Mouse (Mus musculus) stomach, postnatal 0 days (tissue): ENCODE measurements around the gene Gal3st2.
"Not testable (repeated sequence)": the region's sequence is repeated elsewhere in the genome, so short reads cannot be mapped to it uniquely, and the experiment has no call there.

ENCODE experiments used
- CTCF ChIP-seq: IDR thresholded peaks from 2 replicates; pipeline ENCODE4 v1.5.1; 2016; ENCODE audit warnings: antibody characterized with exemption, low read depth, mild to moderate bottlenecking, moderate library complexity
- EP300 ChIP-seq: optimal IDR thresholded peaks from 2 replicates; pipeline ENCODE3; 2016; ENCODE audit warnings: antibody characterized with exemption

DNA sequence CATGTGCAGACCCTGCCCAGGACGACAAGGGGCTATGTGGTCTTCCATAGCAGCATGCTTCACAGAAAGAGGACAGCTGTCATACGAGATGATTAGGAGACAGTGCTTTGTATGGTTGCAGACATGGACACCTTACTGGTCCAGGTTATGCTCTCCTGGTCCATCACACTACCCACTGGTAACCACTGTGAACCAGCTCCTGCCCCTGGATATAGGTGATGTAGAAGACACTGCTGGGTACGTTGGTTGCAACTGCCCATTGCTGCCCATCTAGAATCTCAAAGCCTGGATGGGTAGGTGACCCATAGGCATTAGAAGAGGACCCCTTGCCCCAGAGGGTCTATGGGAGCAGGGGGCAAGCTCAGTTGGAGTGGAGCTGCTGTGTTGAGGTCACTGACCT lies 58.2 kb downstream of the Gal3st2 start:
- not testable (repeated sequence) for TF ChIP-seq EP300, CTCF
